Mouse (Mus musculus) kidney, adult 9 months (tissue): ENCODE measurements at regions not wholly inside any gene's neighbourhood (a gene's known extent, or its start where the extent isn't known, plus 50 kb on each side); places are given as distances from the start of the nearest gene placed in this dataset.

Experiments used
- DNase-seq: peaks from one replicate; pipeline ENCODE4 v3.0.0; 2022

DNA sequence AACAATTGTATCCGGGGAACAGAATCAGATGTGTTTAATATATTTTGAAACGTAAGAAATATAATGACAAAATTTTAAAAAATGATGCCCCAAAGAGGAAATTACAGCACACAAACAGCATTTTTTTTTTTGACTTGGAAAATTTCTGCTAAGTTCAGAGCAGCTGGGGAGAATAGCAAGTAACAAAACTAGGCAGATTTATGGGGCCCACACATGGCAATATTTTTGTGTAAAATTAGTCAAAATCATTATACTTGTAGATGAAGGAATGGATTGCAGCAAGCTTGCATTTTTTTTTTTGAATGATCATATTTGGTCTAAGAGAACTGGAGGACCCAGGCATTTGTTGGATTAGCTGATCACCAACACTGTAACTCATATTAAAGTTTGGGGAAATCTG, 189.4 kb downstream of the Map2k6 start:
- DNase-seq = no peak

DNA sequence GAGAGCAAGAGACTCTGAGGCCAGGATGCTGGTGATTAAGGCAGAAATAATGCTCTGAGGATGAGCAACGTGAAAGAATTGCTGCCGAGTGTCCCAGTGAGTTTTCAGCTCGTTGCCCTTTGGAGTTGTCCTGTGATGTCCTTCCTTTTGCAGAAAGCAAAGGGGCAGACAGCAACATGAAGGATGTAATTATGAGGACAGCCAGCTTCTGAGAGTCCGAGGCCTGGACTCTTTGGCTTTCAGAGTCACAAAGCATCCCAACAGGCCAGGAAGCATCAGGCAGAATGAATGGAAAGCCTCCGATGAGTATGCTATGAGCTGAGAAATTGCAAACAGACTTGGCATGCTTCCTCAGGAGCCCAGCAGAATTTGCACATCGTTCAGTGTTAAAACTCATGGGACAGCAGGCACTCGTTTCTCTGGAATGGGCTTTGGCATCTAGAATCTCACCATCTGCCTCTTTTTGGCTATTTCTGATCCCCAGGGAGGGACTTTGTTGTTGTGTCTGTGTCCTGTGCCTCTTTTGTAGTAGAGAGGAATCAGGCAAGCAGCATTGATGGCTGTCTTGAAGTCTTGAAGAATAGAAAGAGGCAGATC, 196.4 kb downstream of the Map2k6 start:
- DNase-seq = no peak

DNA sequence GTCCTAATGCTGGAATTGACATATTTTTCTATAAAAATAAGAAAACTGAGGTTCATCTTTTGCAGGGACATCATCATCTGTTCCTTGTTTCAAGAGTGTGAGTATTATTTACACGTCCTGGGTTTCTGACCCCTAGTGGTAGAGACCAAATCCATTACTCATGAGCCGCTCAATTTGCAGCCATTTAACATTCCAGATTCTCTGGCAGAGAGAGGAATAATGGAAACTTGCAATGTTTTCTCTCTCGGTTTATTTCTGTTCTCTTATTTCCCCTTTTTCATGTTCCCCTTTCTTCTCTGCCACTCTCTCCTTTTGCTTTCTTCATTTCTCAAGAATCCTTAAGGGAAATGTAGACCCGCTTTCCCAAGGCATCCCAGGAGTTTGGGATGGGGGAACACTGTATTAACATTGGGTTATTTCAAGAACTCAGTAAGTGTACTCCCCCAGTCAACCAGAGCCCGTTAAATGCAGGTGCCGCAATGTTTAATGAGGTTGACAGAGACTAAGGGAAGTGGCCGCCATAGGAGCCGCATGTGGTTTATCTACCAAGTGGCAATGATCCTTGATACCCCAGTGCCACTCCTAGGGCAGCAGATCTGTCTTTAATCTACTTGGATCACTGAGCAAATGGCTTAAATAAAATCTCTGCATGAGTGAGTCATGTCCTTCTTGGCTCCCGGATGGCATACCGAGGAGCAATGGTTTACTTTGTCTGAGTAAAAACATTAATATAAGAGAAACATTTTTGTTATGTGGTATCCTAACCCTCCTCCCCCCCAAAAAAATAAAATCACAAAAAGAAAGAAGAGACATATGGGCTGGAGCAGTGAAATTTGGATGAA, 206.3 kb downstream of the Map2k6 start:
- no peak for DNase-seq

DNA sequence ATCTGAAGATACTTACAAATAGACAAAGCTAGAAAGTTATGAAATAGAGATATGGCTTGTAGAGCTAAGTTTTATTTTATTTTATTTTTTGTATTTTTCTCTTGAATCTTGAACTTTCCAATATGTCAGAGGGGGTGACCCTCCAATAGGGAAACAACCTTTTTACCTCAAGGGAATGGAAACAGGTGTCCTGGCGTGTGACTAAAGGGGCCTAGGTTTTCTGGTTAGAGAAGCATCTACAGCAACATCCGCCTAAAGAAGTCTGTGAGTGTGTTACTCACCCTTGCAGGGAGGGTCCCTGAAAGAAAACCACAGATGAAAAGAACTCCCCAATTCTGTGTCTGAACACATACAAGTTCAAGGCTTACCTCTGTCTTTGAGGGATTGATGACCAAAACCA, 210.4 kb downstream of the Map2k6 start:
- DNase-seq = no peak

DNA sequence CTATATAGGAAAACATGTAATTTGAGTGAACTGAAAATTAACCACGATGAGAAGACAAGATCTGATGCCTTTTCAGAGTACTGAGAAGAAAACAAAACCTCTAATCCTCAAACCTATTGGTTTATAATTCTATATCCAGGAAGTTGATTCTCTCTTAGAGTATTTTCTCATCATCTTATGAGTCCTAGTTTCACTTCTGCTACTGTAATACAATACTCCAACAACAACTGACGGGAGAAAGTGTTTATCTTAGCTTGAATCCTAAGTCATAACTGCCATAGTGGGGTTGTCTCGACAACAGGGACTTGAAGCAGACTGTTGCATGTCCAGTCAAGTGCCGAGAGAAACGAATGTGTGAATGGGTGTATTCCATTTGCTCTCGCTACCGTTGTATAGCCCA, 211.9 kb downstream of the Map2k6 start:
- DNase-seq = no peak

DNA sequence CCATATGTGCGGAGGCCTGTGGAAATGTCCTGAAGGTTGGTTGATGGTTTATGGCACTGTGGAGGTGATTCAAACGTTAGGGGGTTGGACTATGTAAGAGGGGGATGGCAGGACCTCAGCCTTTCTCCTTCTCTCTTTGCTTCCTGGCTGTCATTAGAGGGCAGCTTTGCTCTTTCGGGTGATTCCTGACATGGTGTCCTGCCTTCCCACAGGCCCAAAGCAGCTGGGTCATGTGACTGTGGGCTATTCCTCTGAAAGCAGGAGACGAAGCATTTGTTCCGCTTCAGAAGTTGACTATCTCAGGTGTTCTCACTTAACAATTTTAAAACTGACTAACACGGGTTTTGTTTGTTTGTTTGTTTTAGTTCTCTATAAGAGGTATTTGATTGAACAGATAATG, 233.1 kb downstream of the Map2k6 start:
- DNase-seq = peak; percentile 58

DNA sequence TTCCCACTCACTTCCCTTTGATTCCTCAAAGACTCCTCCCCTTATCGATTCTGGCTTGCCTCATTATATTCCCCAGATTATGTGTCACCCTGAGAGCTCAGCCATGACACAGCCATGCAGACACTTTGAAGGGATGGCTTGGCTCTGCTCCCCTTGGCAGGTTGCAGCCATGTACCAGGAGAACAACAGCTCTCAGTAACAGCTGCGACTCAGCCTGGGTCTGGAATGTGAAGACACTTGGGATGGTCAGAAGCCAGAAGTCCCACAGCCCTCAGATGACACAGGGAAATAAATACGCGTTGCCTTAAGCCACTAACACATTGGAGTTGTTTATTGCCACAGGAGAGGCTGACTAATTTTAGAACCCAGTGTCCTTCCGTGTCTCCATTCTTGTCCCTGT, 234.4 kb downstream of the Map2k6 start:
- DNase-seq = no peak

DNA sequence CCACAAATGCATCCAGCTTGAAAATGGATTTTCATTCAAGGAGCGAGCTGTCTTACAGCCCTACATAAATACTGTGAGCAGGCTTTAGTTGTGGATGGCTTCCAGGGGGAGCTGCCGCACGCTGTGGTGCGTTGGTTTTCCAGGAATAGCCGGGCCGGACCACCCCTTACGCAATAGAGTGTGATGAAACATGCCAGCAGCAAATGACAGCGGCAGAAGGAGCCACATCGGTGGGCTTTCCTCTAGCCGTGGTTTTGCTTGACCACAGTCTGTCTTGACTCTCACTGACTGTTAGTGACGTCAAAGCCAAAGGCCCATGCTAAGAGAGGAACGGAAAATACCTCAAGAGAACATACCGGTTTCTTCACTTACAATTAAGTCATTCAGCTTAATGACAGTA, 243.6 kb downstream of the Map2k6 start:
- DNase-seq = no peak

DNA sequence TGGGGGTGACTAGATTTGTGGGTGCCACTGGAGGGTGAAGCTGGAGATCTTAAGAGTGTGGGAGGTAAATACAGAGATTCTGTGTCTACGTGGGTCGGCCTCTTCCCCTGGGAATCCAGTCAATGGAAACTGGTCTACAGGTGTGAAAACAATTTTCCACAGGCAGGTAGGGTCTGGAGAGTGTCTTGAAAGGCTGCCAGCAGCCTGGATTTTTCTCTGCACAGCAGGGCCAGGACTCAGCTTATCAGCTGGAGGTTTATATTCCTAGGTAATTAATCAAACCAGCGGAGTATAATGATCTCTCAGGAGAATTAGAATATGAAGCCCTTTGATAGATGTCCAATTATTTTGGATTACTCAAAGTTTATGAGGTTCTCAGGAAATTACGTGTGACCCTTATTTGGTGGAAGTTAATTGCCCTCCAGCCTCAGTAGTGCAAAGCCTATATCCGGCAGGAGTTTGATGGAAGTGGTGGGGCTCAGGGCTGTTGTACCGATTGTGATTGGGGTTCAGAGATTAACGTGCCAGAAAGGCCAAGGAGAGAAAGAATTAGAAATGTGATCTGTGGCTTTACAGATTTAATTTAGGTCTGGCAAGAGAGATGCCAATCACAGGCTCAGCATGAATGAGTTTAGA, 250.8 kb downstream of the Map2k6 start:
- DNase-seq = no peak

DNA sequence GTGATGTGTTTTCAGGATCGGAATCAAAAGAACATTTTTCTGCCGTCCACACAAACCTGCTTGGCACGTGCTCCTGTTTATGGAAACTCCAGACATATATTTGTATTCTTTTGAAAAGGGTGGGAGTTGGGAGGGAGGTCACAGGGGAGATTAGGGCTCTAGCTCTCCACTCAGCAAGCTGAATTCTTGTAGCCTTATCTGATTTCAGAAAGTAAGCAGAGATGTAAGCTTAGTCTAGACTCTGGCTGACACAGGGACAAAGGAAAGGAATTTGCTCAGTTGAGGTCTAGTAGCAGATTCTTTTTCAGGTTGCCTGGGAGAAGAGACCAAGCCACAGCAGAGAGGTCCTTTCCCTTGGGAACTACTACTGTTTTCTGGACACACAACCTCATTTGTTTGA, 253.1 kb downstream of the Map2k6 start:
- no peak for DNase-seq

DNA sequence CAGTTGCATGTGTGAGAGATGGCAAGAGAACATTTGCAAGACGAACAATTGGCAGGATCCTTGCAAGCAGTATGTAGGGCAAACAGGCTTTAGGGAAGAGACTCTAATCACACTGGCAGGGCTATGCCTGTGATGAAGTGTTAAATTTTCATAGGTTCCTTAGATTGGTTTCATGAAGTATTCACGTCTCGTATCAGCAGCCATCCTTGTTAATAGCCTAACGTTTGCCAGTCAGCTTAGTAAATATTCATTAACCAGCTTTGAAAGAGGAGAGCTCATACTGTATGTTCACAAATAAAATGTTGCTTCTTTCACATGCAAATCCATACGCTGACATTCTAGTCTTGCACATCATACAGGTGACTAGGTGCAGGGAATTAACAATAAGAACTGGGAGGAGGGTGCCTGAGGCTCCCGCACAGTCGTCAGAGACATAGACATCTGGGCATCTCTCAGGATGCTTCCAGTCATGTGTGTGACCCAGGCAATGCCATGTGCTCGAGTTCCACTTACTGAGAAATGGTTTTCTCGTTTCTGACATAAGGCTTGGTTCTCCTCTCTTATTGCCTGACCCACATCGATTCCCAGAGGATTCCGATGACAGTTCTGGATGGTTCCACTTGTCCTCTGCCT, 257.7 kb downstream of the Map2k6 start:
- DNase-seq = no peak

DNA sequence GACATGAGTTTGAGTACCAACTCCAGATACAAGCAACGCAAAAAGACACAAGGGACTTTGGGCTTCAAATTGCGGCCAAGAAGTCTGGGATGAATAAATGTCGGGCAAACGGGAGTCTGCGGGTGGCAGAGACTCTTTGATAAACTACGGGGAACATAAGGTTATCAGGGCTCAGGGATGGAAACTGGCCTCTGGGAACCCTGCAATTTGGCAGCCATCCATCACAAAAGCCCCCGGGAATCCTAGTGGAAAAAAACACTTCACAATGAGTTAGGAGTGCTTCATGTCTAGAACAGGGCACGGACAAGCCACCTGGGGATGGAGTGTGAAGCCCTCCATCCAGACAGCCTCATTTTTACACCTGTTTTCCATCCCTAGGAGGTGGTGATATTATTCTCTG, 258.9 kb downstream of the Map2k6 start:
- DNase-seq = no peak

DNA sequence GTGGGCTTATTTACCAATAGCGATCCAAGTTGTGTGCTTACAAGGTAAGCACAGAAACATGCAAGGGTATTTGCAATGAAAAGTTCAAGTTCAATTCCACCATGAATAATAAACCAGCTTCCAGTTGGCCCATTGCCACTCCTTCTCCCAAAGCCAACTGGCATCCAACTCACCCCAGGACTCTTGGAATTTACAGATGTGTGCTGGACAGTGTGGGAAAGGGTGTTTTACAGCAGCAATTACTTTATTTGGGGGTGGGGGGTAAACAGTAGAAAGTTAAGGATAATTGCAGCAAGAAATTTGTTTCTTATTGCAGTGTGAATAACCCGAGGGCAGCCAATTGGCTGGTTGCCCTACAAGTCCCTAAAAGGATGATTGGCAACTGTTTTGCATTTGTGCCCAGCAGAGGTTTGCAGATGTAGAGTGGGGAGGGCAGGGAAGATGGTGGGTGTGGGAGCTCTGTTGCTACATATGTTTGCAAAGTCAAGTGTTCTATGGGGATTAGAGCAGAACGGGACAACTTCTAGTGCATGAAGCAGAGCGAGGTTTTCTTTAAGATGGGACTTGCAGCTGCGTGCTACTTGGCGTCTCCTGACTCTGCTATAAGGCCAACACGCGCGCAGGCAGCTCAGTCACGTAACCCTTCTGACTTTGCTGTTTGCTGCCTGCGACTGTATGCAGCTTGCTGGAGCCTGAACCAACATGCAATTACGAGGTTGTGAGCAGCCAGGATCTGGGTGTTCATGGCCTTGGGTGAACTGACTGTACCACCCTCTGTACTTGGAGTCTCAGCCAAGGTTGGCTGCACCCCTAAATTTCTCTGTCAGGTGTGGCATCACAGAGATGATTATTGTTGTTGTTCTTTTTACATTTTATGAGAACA, 271.9 kb downstream of the Map2k6 start:
- DNase-seq = peak; percentile 72

DNA sequence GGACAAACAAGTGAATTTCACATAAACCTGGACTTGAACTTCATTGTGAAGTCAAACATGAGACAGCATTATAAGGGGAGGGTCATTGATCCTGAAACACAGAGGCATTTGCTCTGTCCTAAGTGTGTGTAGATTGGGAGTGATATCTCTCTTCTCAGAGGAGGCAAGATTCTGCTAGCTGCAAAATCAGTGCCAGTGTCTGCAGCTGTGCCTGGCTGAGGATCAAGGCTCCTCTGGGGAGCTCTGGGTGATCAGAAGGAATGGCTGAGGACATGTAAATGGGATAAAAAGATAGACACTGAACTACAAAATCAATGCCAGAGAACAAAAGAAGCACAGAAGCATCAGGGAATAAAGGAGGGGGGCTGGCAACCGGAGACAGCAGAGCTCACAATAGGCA, 274.0 kb downstream of the Map2k6 start:
- DNase-seq = no peak

DNA sequence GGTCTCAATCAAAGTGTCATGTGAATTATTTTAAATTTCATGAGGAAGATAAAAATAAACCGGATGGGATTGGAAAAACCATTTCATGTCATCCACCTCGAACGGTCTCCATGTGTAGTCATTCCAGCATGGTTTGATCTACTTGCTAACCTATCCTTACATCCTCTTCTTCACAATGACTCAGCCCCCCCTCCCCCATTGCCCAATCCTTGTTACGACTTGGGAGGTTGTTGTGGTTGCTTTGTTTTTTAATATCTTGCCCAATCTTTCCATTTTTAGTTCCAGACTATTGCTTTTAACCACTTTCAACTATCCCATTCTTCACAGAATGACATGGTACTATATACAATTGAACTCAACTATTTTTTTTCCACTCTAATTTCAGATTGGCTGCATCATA, 275.0 kb upstream of the Kcnj16 start:
- no peak for DNase-seq

DNA sequence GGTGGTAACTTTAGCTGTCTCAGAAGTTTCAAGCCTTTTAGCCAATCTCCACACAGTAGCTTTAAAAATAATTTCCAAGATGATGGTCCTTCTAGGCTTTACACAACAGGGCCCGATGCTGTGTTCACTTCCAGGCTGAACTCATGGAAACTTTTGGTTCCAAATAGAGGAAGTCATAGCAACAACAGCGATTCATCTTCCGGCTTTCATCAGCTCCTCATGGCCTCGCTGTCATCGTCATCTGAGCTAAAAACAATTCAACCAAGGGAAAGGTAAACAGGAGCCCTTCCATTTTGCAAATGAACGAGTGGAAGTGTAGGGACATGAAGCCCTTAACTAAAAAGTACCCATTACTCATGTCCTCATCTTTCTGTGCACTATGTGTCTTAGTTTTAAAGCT, 270.8 kb upstream of the Kcnj16 start:
- no peak for DNase-seq

DNA sequence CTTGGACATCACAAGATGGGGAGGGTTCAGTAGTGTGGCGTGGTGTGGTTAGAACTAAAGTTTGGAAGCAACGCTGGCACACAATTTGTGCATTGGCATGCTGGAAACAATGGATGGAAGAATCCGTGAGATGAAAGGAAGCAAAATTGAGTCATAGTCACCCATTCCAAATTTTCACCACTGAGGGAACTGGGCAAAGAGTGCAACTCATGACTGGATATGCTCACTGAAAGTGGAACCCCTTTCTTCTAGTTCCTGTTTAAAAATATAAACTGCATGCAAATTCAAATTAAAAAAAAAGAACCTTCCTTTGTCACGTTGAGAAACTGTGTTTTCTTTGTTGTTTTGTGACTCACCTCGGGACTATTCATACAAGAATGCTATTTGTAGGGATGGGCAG, 269.5 kb upstream of the Kcnj16 start:
- DNase-seq = no peak

DNA sequence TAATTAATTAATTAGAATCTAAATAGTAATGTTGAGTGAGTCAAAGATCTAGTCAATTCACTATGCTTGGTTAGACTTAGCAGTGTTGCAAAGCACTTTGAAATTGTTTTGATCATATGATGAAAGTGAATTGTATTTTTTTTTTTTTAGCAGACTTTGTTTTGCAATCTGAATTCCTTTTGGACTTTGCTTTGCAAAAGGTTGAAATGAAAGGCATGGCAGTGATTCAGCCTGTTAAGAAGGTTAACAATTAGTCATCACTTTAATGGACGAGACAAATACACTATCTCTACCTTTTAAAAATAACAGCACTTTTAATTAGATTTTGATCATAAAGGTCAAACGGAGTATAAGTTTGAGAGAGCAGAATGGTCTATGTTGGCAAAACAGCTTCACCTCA, 266.9 kb upstream of the Kcnj16 start:
- peak; percentile 50 for DNase-seq

DNA sequence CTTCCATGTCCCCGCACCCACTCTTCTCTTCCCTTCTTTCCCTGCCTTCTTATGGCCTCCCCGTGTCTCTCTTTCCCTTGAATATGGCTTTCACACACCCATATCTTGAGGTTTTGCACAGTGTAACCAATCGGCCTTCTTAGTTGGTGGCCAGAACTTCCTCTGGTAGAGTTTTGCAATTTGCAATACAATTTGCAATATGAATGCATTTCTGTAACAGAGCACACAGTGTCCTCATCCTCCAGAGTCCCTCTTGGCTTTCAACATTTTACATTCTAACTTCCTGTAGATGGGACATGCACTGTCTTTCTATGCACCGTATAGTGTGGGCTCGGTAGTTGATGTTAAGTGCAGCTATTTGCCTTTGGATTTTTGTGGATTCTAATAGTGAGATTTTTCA, 265.7 kb upstream of the Kcnj16 start:
- DNase-seq = no peak

DNA sequence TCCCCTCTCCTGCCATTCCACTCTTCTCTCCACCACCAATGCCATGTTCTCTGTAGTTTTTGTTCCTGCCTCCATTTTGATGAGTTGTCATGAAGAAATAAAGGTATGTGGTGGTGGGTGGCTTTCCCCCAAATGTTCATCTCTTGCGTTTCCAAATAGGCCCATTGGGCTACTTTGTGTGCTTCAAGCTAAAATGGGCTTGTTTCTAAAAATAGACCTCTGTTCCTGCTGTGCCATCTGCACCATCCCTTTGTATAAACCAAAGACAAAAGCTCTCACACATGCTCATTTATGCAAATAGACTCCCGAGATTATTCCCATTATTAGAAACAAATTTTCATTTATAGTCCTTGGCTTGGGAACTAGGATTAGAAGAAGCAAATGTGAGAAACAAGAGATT, 264.3 kb upstream of the Kcnj16 start:
- no peak for DNase-seq

DNA sequence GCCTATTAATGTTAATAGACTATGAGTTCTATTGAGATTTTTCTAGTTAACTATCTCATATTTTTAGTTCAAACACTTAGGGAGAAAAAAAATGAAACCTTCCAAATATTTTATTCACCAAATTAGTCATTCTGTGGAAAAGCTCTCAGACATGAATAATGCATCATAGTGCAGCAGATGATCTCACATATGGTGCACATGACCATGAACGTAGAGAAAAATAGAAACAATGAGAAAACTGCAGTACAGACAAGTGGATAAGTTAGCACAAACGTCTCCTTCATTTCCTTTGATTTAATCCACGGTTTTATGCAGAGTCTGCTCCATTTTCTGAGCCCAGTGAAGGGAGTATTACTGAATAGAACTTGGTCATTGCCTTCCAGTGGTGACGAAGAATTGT, 260.5 kb upstream of the Kcnj16 start:
- DNase-seq = no peak

DNA sequence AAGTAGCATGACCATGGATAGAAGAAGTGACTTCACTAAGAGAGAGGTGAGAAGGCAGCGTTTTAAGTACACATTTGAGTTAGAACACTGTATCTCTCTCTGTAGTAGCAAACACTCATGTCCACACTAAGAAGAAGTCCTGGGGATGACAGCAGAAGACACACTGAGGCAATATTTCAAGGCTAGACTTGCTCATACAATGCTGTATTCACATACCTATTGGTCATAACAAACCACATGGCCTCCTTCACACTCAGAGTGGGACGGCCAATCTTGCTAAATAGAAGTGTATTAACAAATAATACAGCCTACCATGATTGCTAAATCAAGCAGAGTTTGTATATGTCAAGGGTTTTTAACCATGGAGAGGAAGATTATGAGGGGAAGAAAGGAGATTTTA, 252.5 kb upstream of the Kcnj16 start:
- DNase-seq = no peak

DNA sequence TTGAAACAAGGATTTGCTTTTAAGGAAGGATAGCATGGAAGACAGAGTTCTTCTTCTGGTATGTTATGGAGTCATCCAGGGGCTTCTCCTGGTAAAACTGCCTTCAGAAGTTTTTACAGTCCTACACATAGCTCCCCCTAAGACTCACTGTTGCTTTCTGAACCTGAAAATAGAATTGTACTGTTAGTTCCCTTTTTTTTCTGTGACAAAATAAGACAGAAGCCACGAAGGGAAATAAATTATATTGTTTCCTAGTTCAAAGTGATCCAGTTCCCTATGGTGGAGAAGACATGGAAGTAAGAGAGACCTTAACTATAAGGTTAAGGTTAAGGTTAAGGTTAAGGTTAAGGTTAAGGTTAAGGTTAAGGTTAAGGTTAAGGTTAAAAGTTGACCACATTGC, 251.5 kb upstream of the Kcnj16 start:
- no peak for DNase-seq
